8 mouse cellular contexts compared by ENCODE assay signal in genomic region chr19:18834971-18835370, GRCm38 (mm10).
DNase-seq lines count a peak whose midpoint lies in the region; ATAC-seq and TF ChIP-seq lines count a peak whose summit lies in the region.

No protein-coding gene starts in this region.

- H3K27ac ChIP-seq in neural tube, embryonic 15.5 days (replicated peaks) = no peak overlapping the region
- no peak overlapping the region for H3K27ac ChIP-seq in kidney, adult 2 months (ENCODE audit: insufficient read depth, low read depth, low read length)
- no peak overlapping the region for H3K27ac ChIP-seq in limb, embryonic 10.5 days

- no peaks in the 10 kb centered on the region for H3K9me3 ChIP-seq in neural tube, embryonic 15.5 days (replicated peaks)
- H3K9me3 ChIP-seq in limb, embryonic 10.5 days (replicated peaks) = no peaks in the 10 kb centered on the region

- 16% methylated on average over 6 of the region's 6 CpGs for WGBS in neural tube, embryonic 15.5 days
- WGBS in kidney, adult 2 months = 7% methylated on average over 6 of the region's 6 CpGs
- 18% methylated on average over 6 of the region's 6 CpGs for WGBS in limb, embryonic 10.5 days

- H3K4me2 ChIP-seq in neural tube, embryonic 15.5 days = no peak overlapping the region

- H3K9ac ChIP-seq in neural tube, embryonic 15.5 days (replicated peaks) = no peak overlapping the region

- H3K36me3 ChIP-seq in neural tube, embryonic 15.5 days = no peaks in the 10 kb centered on the region
- no peaks in the 10 kb centered on the region for H3K36me3 ChIP-seq in kidney, adult 2 months (ENCODE audit: control insufficient read depth, insufficient read depth, low read length)
- H3K36me3 ChIP-seq in limb, embryonic 10.5 days = no peaks in the 10 kb centered on the region

- DNase-seq in neural tube, embryonic 10.5 days (ENCODE audit: extremely low spot score, low spot score) = peak; percentile 68
- peak; percentile 25 for DNase-seq in c-Kit-negative CD71-positive TER-119-positive erythroid progenitor cells, embryonic 14.5 days (ENCODE audit: low read depth, low spot score)
- DNase-seq in fibroblast of lung, adult 2 months (ENCODE audit: low read depth) = peak; percentile 34
- peak; percentile 60 for DNase-seq in kidney, adult 2 months
- DNase-seq in limb, embryonic 10.5 days (ENCODE audit: low spot score) = peak; percentile 84
- DNase-seq in ovary, adult 18-20 months (ENCODE audit: low spot score) = peak; percentile 13
- peak; percentile 7 to 47 for DNase-seq in thymus, postnatal 10 days (ENCODE audit: low spot score in 2 of 2)

- no peak overlapping the region for H3K4me3 ChIP-seq in neural tube, embryonic 15.5 days (replicated peaks)
- no peak overlapping the region for H3K4me3 ChIP-seq in kidney, adult 2 months (ENCODE audit: insufficient read depth, low read depth, low read length)
- H3K4me3 ChIP-seq in limb, embryonic 10.5 days = no peak overlapping the region

- no peak for TF ChIP-seq POLR2A in kidney, adult 2 months (IDR thresholded peaks at IDR 0.05; ENCODE audit: low read depth, low read length)

- H3K27me3 ChIP-seq in neural tube, embryonic 15.5 days (replicated peaks) = no peaks in the 10 kb centered on the region
- H3K27me3 ChIP-seq in kidney, adult 2 months (replicated peaks; ENCODE audit: control insufficient read depth, insufficient read depth, low read length) = no peaks in the 10 kb centered on the region
- no peaks in the 10 kb centered on the region for H3K27me3 ChIP-seq in limb, embryonic 10.5 days (ENCODE audit: low read depth, poor library complexity, severe bottlenecking)

- ATAC-seq in neural tube, embryonic 15.5 days (ENCODE audit: low FRiP score) = no peak

- no peaks in the 10 kb centered on the region for H3K4me1 ChIP-seq in neural tube, embryonic 15.5 days
- H3K4me1 ChIP-seq in kidney, adult 2 months (ENCODE audit: control insufficient read depth, insufficient read depth, low read length) = no peaks in the 10 kb centered on the region
- no peaks in the 10 kb centered on the region for H3K4me1 ChIP-seq in limb, embryonic 10.5 days

- peak; percentile 89 for TF ChIP-seq CTCF in kidney, adult 2 months (conservative IDR thresholded peaks at IDR 0.05; ENCODE audit: insufficient read depth, insufficient read length, low read depth, low read length)

Comparison
In these comparisons a context has a peak if more than half of its experiments do, and no peak if none do; other contexts are left out.
1. DNase-seq: peak in every context shown above with its lines; median percentile 84 in limb, embryonic 10.5 days; 68 in neural tube, embryonic 10.5 days; 60 in kidney, adult 2 months; 34 in fibroblast of lung, adult 2 months; 27 in thymus, postnatal 10 days; 25 in c-Kit-negative CD71-positive TER-119-positive erythroid progenitor cells, embryonic 14.5 days; 13 in ovary, adult 18-20 months.